Mouse (Mus musculus): ENCODE results near the gene Znrf1.

DNA sequence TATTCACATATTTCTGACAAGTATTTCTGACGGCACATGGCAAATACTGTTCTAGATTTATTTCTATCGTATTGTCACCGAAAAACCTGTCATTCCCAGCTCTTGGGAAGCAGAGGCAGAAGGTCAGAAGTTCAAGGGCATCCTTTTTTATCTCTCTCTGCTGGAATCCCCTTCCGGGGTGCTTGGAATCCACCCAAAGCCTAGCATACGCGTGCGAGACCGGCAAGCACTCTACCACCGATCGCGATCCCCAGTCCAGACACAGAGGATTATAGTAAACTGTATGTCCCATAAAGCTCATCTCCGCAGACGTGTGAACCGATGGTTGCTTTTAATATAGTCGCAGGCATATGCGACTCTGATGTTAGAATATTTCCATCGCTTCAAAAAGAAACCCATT is 4.3 kb upstream of the Znrf1 start:
- TF ChIP-seq POLR2A (IDR thresholded peaks at IDR 0.05; ENCODE audit: borderline replicate concordance, low read depth, low read length), result no peak
- no peak for TF ChIP-seq CTCF (IDR thresholded peaks at IDR 0.05; ENCODE audit: low read depth, low read length)

Data from bone marrow macrophage, adult 2 months (primary cell).